Mouse (Mus musculus) bone marrow macrophage, adult 2 months (primary cell): ENCODE results near the gene Scgn.

Source experiments
- CTCF ChIP-seq: IDR thresholded peaks from 2 replicates; pipeline ENCODE4 v1.5.1; 2012; ENCODE audit warnings: low read depth, mild to moderate bottlenecking, low read length, moderate library complexity
- POLR2A ChIP-seq: IDR thresholded peaks from 2 replicates; pipeline ENCODE4 v1.6.1; 2012; ENCODE audit warnings: mild to moderate bottlenecking, low read depth, low read length, borderline replicate concordance

- TF ChIP-seq POLR2A (no peak), CTCF (no peak)
Observed at GRCm38 (mm10) chr13:23964909-23965308, 26.1 kb downstream of the Scgn start.
